Mouse (Mus musculus) stomach, embryonic 16.5 days (tissue): Measurements from ENCODE around the gene Cox8a. TPM values are rescaled to one million over a fixed set of nuclear protein-coding genes. Genes with fewer than 3 reads are reported as not detected.

Experiments used
- ATAC-seq: fragments of 200-750 bp; cut with Nextera tagmentation; 2 replicates; pipeline ENCODE4 v1.8.0; 2017; ENCODE audit warnings: moderate number of reproducible peaks, moderate TSS enrichment; ENCODE audit not compliant: insufficient read depth, low FRiP score
- H3K27ac ChIP-seq: fragments of 300-500 bp; sonication (generic); 2 replicates; pipeline ENCODE4 v1.5.1; 2014; ENCODE audit warnings: low read length
- H3K27me3 ChIP-seq: fragments of 300-500 bp; sonication (generic); 2 replicates; pipeline ENCODE4 v1.6.1; 2014; ENCODE audit warnings: low read length, control low read depth, mixed read lengths; ENCODE audit not compliant: control insufficient read depth, insufficient read depth
- H3K36me3 ChIP-seq: fragments of 300-500 bp; sonication (generic); 2 replicates; pipeline ENCODE4 v1.6.1; 2014; ENCODE audit warnings: low read length; ENCODE audit not compliant: control insufficient read depth, insufficient read depth
- H3K4me1 ChIP-seq: fragments of 300-500 bp; sonication (generic); 2 replicates; pipeline ENCODE4 v1.6.1; 2014; ENCODE audit warnings: low read length, control low read depth, mixed read lengths; ENCODE audit not compliant: control insufficient read depth, insufficient read depth
- H3K4me2 ChIP-seq: fragments of 300-500 bp; sonication (generic); 2 replicates; pipeline ENCODE4 v1.6.1; 2014; ENCODE audit warnings: low read depth, low read length, mixed read lengths
- H3K4me3 ChIP-seq: fragments of 300-500 bp; sonication (generic); replicated peaks from 2 replicates; pipeline ENCODE4 v1.5.1; 2014; ENCODE audit warnings: mild to moderate bottlenecking, low read length
- H3K9ac ChIP-seq: fragments of 300-500 bp; sonication (generic); 2 replicates; pipeline ENCODE4 v1.6.1; 2014; ENCODE audit warnings: low read length
- H3K9me3 ChIP-seq: fragments of 300-500 bp; sonication (generic); replicated peaks from 2 replicates; pipeline ENCODE4 v1.6.1; 2016; ENCODE audit warnings: low read length, control low read depth; ENCODE audit not compliant: control insufficient read depth
- WGBS: fragments of 180-500 bp; shearing (Covaris S2); extraction: QIAGEN DNeasy Blood & Tissue Kit; methylation state at CpG from one replicate; pipeline ENCODE4 v1.1.7; 2014; 5-methylcytosine and 5-hydroxymethylcytosine counted together
- polyA plus RNA-seq: library from polyadenylated mRNA; unstranded; fragments of >200 nt; fragmentation: Nextera tagmentation; extraction: Ambion mirVana; gene quantifications from 2 replicates; pipeline ENCODE4 v1.2.1, GENCODE M21; 2015

The Cox8a gene
- polyA plus RNA-seq, 1 experiment from 2014 or later = 1,009 TPM

DNA sequence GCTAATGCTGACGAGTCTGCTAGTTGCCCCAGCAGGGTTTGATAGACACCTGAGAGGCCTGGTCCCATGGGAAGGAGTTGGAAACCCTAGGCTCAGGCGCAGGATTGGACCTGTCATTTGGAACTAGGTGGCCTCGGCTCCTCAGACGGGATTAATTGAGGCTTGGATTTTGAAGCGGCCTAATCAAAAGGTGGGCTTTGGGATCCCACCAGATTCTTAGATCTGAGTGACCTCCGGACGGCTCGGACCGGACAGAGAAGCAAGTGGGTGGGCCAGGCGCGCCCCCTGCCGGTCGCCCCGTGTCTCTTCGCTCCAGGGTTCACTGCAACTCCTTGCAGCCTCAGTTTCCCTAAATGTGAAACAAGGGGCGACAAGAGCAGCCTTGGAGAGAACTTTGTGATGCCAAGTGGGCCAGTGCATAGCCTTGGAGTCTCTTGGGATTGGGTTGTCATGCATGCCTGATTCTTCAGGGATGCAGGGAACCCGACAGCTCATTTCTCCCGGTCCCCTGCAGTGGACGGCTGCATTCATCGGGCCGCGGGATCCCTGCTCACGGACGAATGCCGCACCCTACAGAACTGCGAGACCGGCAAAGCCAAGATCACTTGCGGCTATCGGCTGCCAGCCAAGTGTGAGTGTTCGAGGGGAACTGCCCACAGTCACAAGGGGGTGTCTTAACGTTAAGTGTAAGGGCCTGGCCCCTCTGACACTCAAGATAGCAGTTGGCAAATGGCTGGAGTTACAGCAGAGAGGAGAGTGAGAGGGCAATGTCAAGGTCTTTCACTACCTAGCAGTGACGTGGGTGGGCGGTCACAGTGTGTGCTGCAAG is 21.3 kb downstream of the Cox8a start:
- Histone ChIP-seq H3K4me1 (peaks cover 14% of the 10 kb centered on the region; the same call in 1 of the 2 replicates), H3K9ac (no peak overlapping the region), H3K4me2 (no peak overlapping the region), H3K27me3 (no peaks in the 10 kb centered on the region), H3K27ac (no peak overlapping the region), H3K4me3 (no peak overlapping the region), H3K9me3 (no peaks in the 10 kb centered on the region), H3K36me3 (peaks cover 13% of the 10 kb centered on the region; the same call in 1 of the 2 replicates)
- ATAC-seq = peak; percentile 16; the same call in 1 of the 2 replicates
- 19% methylated on average over 33 of the region's 33 CpGs for WGBS

- no peaks in the 10 kb centered on the region for H3K9me3 ChIP-seq
- no peaks in the 10 kb centered on the region for H3K27me3 ChIP-seq
- H3K27ac ChIP-seq = no peak overlapping the region
- peaks cover 16% of the 10 kb centered on the region; the same call in 1 of the 2 replicates for H3K4me1 ChIP-seq
- H3K9ac ChIP-seq = no peak overlapping the region
- H3K4me3 ChIP-seq = no peak overlapping the region
- no peaks in the 10 kb centered on the region for H3K36me3 ChIP-seq
- WGBS = 69% methylated on average over 2 of the region's 2 CpGs
- ATAC-seq = no peak
- no peak overlapping the region for H3K4me2 ChIP-seq
Observed at GRCm38 (mm10) chr19:7192561-7192967, 24.9 kb downstream of the Cox8a start.

DNA sequence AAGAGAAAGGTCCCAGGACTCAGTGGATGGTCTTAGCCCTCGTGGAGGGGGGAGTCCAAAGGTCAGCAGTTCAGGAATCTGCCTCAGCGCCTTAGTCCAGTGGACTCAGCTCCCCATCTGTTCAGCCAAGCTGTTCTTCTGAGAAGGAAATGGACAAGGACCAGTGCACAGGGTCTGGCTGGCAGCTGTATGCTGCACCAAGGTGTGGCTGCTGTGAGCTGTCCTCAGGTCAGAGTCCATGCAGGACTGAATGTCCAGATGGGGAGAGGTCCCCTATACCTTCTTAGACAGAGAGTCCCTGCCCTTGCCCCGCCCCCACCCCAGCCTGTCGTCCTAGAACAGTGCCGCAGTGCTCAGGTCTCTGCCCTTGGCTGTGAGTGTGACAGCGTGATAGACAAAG is 25.8 kb downstream of the Cox8a start:
- Histone ChIP-seq H3K4me3 (no peak overlapping the region), H3K27me3 (no peaks in the 10 kb centered on the region), H3K4me2 (no peak overlapping the region), H3K27ac (no peak overlapping the region), H3K36me3 (no peaks in the 10 kb centered on the region), H3K9me3 (no peaks in the 10 kb centered on the region), H3K9ac (no peak overlapping the region), H3K4me1 (peaks cover 16% of the 10 kb centered on the region; the same call in 1 of the 2 replicates)
- peak; percentile 18; the same call in 1 of the 2 replicates for ATAC-seq
- 32% methylated on average over 6 of the region's 6 CpGs for WGBS

GRCm38 (mm10) chr19:7190986-7191385 is 26.4 kb downstream of the Cox8a start:
- no peak for ATAC-seq
- Histone ChIP-seq H3K27me3 (no peaks in the 10 kb centered on the region), H3K4me1 (peaks cover 22% of the 10 kb centered on the region), H3K27ac (no peak overlapping the region), H3K9ac (no peak overlapping the region), H3K9me3 (no peaks in the 10 kb centered on the region), H3K4me3 (no peak overlapping the region), H3K4me2 (no peak overlapping the region), H3K36me3 (no peaks in the 10 kb centered on the region)
- 31% methylated on average over 5 of the region's 5 CpGs for WGBS

GRCm38 (mm10) chr19:7189026-7189425 is 28.4 kb downstream of the Cox8a start:
- Histone ChIP-seq H3K36me3 (no peaks in the 10 kb centered on the region), H3K4me3 (no peak overlapping the region), H3K9me3 (no peaks in the 10 kb centered on the region), H3K27ac (no peak overlapping the region), H3K4me1 (peaks cover 32% of the 10 kb centered on the region), H3K4me2 (no peak overlapping the region), H3K9ac (no peak overlapping the region), H3K27me3 (no peaks in the 10 kb centered on the region)
- 80% methylated on average over 4 of the region's 4 CpGs for WGBS
- no peak for ATAC-seq

DNA sequence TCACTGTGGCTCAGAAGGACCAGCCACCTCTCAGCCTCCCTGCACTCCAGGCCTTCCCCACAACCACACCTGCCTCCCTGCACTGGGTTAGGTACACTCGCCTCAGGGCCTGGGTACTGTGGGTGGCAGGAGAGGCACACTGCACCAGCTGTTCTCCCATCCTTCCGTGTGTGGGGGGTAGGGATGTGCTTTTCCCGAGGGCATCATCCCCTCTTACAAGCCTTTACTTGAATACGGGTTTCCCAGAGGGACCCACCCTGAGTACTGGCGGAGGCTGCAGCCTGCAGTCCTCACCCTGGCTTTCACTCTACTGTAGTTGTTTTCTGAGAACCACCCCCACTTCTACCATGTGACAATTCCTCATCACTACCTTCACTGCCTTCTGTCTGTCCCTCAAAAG is 30.3 kb downstream of the Cox8a start:
- Histone ChIP-seq H3K36me3 (no peaks in the 10 kb centered on the region), H3K4me2 (no peak overlapping the region), H3K27me3 (no peaks in the 10 kb centered on the region), H3K4me1 (peaks cover 37% of the 10 kb centered on the region), H3K9ac (peak overlapping the region; percentile 26; the same call in 1 of the 2 replicates), H3K9me3 (no peaks in the 10 kb centered on the region), H3K4me3 (no peak overlapping the region), H3K27ac (no peak overlapping the region; the same call in 1 of the 2 replicates)
- no peak for ATAC-seq
- WGBS = 66% methylated on average over 5 of the region's 5 CpGs

DNA sequence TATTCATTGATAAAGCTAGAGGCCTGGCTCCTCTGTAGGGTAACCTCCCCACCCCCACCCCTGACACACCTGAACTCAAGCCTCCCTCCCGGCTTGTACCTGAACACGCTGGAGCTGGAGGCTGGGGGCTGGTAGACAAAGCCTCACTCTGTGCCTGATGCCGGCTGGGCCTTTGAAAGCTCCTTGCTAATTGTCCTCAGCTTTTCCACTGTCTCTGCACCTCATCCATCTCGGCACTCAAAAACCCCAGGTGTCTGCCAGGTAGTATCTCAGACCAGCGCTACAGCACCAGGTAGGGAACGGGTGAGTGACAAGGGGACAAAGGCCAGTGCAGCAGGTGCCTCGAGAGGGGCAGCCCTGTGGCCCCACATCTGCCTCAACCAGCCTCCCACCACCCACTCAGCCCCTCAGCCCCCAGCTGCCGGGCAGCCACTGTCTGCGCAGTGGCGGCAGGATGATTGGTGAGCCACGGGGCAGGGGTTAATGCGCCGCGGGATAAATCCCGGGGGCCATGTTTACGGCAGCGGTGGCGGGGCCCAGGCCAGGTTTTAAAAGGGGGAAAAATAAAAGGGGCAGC is 31.6 kb downstream of the Cox8a start:
- no peak overlapping the region for H3K4me3 ChIP-seq

DNA sequence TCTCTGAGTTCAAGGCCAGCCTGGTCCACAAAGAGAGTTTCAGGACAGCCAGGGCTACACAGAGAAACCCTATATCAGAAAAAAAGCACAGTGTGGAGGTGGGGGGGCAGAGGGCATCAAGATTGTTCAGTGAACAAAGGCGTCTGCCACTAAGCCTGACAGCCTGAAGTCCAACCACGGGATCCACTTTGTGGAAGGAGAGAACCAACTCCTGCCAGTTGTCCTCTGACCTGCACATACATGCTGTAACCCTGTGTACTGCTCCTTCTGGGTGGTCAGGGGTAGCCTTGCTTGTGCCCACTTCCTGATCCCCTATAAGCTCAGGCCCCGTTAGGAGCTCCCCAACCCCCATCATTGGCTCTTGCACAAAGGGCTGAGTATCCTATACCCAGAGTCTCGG is 32.4 kb downstream of the Cox8a start:
- H3K4me2 ChIP-seq = no peak overlapping the region
- H3K9ac ChIP-seq = no peak overlapping the region
- no peak overlapping the region for H3K27ac ChIP-seq
- no peak for ATAC-seq
- no peak overlapping the region for H3K4me3 ChIP-seq
- H3K4me1 ChIP-seq = peaks cover 36% of the 10 kb centered on the region
- no peaks in the 10 kb centered on the region for H3K9me3 ChIP-seq
- H3K36me3 ChIP-seq = no peaks in the 10 kb centered on the region
- no peaks in the 10 kb centered on the region for H3K27me3 ChIP-seq
- 55% methylated on average over 4 of the region's 4 CpGs for WGBS

More for the DNA sequence above, 31.6 kb downstream of the Cox8a start:
- H3K27ac ChIP-seq = no peak overlapping the region
- H3K9ac ChIP-seq = no peak overlapping the region
- H3K9me3 ChIP-seq = no peaks in the 10 kb centered on the region
- no peak for ATAC-seq
- no peaks in the 10 kb centered on the region for H3K36me3 ChIP-seq
- WGBS = 11% methylated on average over 18 of the region's 18 CpGs
- H3K4me2 ChIP-seq = no peak overlapping the region
- no peaks in the 10 kb centered on the region for H3K27me3 ChIP-seq
- peaks cover 36% of the 10 kb centered on the region for H3K4me1 ChIP-seq

GRCm38 (mm10) chr19:7183419-7183818 is 34.0 kb downstream of the Cox8a start:
- 71% methylated on average over 11 of the region's 11 CpGs for WGBS
- Histone ChIP-seq H3K9me3 (no peaks in the 10 kb centered on the region), H3K4me1 (peaks cover 36% of the 10 kb centered on the region), H3K9ac (no peak overlapping the region), H3K4me3 (no peak overlapping the region), H3K36me3 (no peaks in the 10 kb centered on the region), H3K27me3 (no peaks in the 10 kb centered on the region), H3K27ac (no peak overlapping the region), H3K4me2 (no peak overlapping the region)
- no peak for ATAC-seq
